Mouse (Mus musculus): Measurements from ENCODE around the gene Myoz2.

- TF ChIP-seq CTCF (IDR thresholded peaks at IDR 0.05; ENCODE audit: low read depth) (no peak), EP300 (optimal IDR thresholded peaks at IDR 0.05) (no peak)
Observed at GRCm38 (mm10) chr3:123075034-123075433, 40.2 kb upstream of the Myoz2 start.
